Mouse (Mus musculus) adipocyte (in vitro differentiated cells): ENCODE results near the gene Ep400.

Experiments used
- DNase-seq: peaks from one replicate; pipeline ENCODE4 v3.0.0-alpha.2; 2016; ENCODE audit warnings: low spot score

Ep400 gene

GRCm38 (mm10) chr5:110665486-110666121 is 104.9 kb downstream of the Ep400 start:
- DNase-seq: no peak

GRCm38 (mm10) chr5:110664750-110665269 is 105.7 kb downstream of the Ep400 start:
- DNase-seq: no peak

DNA sequence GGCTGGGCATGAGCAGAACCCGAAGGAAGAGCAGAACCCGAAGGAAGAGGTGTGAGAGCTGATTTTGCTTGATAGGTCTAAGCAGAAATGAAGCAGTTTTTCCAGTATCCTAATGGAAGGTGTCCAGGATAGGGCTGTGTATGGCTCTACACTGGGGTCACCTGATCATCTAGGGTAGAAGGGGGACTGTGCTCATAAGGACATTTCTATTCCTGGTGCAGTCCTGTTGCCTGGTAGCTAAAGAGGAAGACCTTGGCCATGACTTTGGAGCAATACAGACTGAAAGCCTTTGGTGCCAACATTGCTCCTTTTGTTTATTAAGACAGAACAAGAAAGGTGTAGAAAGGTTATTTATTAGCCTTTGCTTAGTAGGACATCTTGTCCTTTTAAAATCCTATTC is 106.5 kb downstream of the Ep400 start:
- no peak for DNase-seq

DNA sequence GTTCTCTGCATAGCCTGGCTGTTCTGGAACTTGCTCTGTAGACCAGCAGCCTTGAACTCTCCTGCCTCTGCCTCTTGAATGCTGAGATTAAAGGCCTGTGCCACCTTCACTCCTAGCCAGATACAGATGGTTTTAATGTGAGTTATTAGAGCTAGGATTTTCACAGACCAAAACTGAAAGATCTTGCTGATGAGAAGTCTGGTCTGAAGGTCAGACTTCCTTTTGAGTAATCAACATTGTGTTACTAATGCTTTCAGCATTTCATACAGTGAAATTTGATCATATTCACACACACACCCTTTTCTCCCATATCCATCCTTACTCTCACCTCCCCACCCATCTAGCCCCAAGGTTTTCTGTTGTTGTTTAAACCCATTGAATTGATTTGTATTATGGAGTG is 110.8 kb downstream of the Ep400 start:
- DNase-seq: peak; percentile 41

- no peak for DNase-seq
These were observed 116.8 kb downstream of the Ep400 start for GRCm38 (mm10) chr5:110653686-110654085.

GRCm38 (mm10) chr5:110652719-110653648 is 117.5 kb downstream of the Ep400 start, which contains the start of the genes Noc4l and Ddx51:
TSS of gene Noc4l (minus strand) at chr5:110653417.
TSS of gene Ddx51 (plus strand) at chr5:110653451.
- peak; percentile 92 for DNase-seq

GRCm38 (mm10) chr5:110646377-110646776 is 124.1 kb downstream of the Ep400 start:
- no peak for DNase-seq

GRCm38 (mm10) chr5:110639459-110639858 is 131.1 kb downstream of the Ep400 start:
- peak; percentile 82 for DNase-seq

GRCm38 (mm10) chr5:110638306-110639074 is 132.0 kb downstream of the Ep400 start:
- DNase-seq: no peak

DNA sequence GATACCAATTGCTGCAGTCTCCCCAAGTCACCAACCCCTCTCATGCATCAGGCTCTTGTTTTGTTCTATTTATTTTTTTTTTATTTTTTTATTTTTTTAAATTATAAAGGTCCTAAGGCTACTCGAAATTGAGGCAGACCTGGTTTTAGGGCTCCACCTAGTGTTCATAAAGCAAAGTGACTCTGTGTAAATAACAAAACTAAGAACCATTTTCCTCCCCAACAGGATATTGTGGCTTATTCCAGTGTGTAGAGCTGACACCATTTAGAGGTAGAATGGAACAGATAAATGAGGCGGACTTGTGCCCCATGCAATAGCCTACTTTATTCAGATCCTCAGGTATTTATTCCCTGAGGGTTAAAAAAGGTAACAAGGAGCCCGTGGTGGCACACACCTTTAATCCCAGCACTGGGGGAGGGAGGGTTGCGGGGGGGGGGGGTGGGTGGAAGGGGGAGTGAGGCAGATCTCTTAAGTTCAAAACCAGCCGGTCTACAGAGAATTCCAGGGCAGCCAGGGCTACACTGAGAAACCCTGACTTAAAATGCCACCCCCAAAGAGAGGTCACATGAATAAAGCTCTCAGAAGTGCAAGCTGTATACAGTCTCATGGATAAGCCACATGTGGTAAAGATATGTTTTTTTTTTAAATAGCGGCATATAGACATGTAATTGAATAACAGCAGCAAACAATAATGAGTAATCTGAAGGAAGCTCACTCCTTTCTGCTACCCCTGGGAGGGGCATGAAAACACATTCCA is 134.4 kb downstream of the Ep400 start:
- no peak for DNase-seq

- DNase-seq: peak; percentile 90
These were observed 140.9 kb downstream of the Ep400 start for GRCm38 (mm10) chr5:110629525-110630120.

GRCm38 (mm10) chr5:110628156-110628555 is 142.4 kb downstream of the Ep400 start:
- DNase-seq: no peak

- DNase-seq: no peak
These were observed 143.2 kb downstream of the Ep400 start for GRCm38 (mm10) chr5:110627351-110627750.

- no peak for DNase-seq
These were observed 146.2 kb downstream of the Ep400 start for GRCm38 (mm10) chr5:110624319-110624718.

GRCm38 (mm10) chr5:110619226-110619625 is 151.3 kb downstream of the Ep400 start:
- no peak for DNase-seq
